Mouse (Mus musculus): ENCODE results near the gene Pts.

- no peak for TF ChIP-seq POLR2A (IDR thresholded peaks at IDR 0.05; ENCODE audit: insufficient read length, low read depth)
- TF ChIP-seq MAX (IDR thresholded peaks at IDR 0.05; ENCODE audit: low read depth) = no peak
- no peak for TF ChIP-seq TCF12 (IDR thresholded peaks at IDR 0.05; ENCODE audit: insufficient read depth, poor library complexity, severe bottlenecking)
- TF ChIP-seq MYOG (IDR thresholded peaks at IDR 0.05; ENCODE audit: control insufficient read depth in 1 of 3, insufficient read depth in 1 of 3, insufficient read length in 2 of 3, low read depth in 2 of 3) = no peak
- no peak for TF ChIP-seq CEBPB (IDR thresholded peaks at IDR 0.05; ENCODE audit: insufficient read depth, poor library complexity, severe bottlenecking)
- TF ChIP-seq TCF3 (IDR thresholded peaks at IDR 0.05; ENCODE audit: insufficient read length, low read depth) = no peak
- TF ChIP-seq POLR2AphosphoS2 (IDR thresholded peaks at IDR 0.05; ENCODE audit: insufficient read length, low read depth) = no peak
- TF ChIP-seq USF1 (IDR thresholded peaks at IDR 0.05; ENCODE audit: low read depth) = no peak
- no peak for TF ChIP-seq E2F4 (IDR thresholded peaks at IDR 0.05; ENCODE audit: insufficient read depth)
- TF ChIP-seq SRF (IDR thresholded peaks at IDR 0.05; ENCODE audit: control insufficient read depth, insufficient read length, low read depth) = no peak
Observed at GRCm38 (mm10) chr9:50495405-50496150, 32.9 kb downstream of the Pts start.

Data from myocyte (in vitro differentiated cells).